Mouse (Mus musculus): ENCODE results near the gene Stra6. TPM values are rescaled to one million over a fixed set of nuclear protein-coding genes. Genes with fewer than 3 reads are reported as not detected.

Gene Stra6
- not detected for polyA plus RNA-seq (2017; shearing (Covaris generic))

DNA sequence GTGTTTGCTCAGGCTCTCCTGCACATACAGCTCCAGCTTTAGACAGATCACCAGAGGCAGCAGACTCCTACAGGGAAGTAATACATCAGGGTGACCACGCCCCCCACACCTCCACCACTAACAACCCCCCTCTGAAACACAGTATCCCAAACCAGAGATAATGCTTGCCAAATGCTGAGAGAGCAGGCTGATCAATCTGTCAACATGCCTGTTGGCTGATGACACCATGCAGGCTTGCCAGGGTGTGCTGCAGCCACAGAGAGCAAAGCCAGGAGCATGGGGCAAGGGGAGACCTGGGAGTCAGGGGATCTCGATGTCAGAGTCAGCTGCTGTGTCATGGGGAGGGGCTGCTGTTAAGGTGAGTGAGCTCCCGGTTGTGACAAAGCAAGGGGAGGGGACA lies at the start of gene Stra6:
Gene Stra6, plus strand, starts transcription at position 258 of the 400 bp plus-strand sequence.

DNA sequence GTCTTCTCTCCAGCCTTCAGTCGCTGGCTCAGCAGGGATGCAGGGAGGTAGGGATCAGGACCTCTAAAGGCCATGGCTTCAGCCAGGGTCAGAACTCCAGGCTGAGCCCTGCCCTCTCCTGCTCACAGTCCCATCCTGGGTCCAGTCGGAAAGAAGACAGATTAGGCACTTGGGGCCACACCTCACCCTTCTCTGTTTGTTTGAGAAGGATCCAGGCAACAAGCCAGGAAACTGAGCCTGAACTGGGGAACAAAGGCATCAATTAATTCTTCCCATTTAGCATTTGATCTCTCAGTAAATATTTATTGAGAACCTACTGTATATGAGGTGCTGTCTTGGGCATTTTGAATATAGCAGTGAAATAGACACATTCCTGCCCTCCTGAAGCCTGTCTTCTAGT lies 55.1 kb downstream of the Stra6 start, which contains the start of gene Ccdc33:
Gene Ccdc33, minus strand, starts transcription at position 153 of the 400 bp plus-strand sequence.

Other genes starting within 250 kb of the Stra6 start
- gene Arid3b, start 227.0 kb upstream of the Stra6 start, polyA plus RNA-seq (2017; shearing (Covaris generic)) = 46.9 TPM
- 51.5 TPM for gene Ubl7, start 152.8 kb upstream of the Stra6 start, polyA plus RNA-seq (2017; shearing (Covaris generic))
- gene Sema7a, start 123.7 kb upstream of the Stra6 start, polyA plus RNA-seq (2017; shearing (Covaris generic)) = 3.6 TPM
- not detected for gene Cyp11a1, start 57.4 kb upstream of the Stra6 start, polyA plus RNA-seq (2017; shearing (Covaris generic))
- gene Ccdc33, start 55.0 kb downstream of the Stra6 start, polyA plus RNA-seq (2017; shearing (Covaris generic)) = not detected
- gene Islr, start 140.5 kb downstream of the Stra6 start, polyA plus RNA-seq (2017; shearing (Covaris generic)) = not detected
- not detected for gene Islr2, start 140.5 kb downstream of the Stra6 start, polyA plus RNA-seq (2017; shearing (Covaris generic))
- 41.4 TPM for gene Pml, start 186.0 kb downstream of the Stra6 start, polyA plus RNA-seq (2017; shearing (Covaris generic))
- gene Stoml1, start 189.4 kb downstream of the Stra6 start, polyA plus RNA-seq (2017; shearing (Covaris generic)) = 13.4 TPM
- not detected for gene Loxl1, start 249.4 kb downstream of the Stra6 start, polyA plus RNA-seq (2017; shearing (Covaris generic))

All from effector memory CD4-positive, alpha-beta T cell, adult 5 months (primary cell).